Mouse (Mus musculus) layer of hippocampus, adult 9-10 months (tissue): ENCODE measurements at regions not wholly inside any gene's neighbourhood (a gene's known extent, or its start where the extent isn't known, plus 50 kb on each side); places are given as distances from the start of the nearest gene placed in this dataset.
"Not testable (repeated sequence)": the region's sequence is repeated elsewhere in the genome, so short reads cannot be mapped to it uniquely, and the experiment has no call there.

Experiments used
- DNase-seq: peaks from one replicate; pipeline ENCODE4 v3.0.0; 2022; ENCODE audit warnings: low spot score

GRCm38 (mm10) chrX:95366995-95367394 is 77.7 kb downstream of the Amer1 start:
- DNase-seq = no peak

GRCm38 (mm10) chrX:95365326-95365725 is 79.3 kb downstream of the Amer1 start:
- DNase-seq = not testable (repeated sequence)

- peak; percentile 37 for DNase-seq
Observed at GRCm38 (mm10) chrX:95359053-95359452, 85.6 kb downstream of the Amer1 start.
